Mouse (Mus musculus) heart, postnatal 4 days (tissue): ENCODE measurements around the gene Tmed2. TPM values are rescaled to one million over a fixed set of nuclear protein-coding genes. Genes with fewer than 3 reads are reported as not detected.
"Not testable (repeated sequence)": the region's sequence is repeated elsewhere in the genome, so short reads cannot be mapped to it uniquely, and the experiment has no call there.

ENCODE experiments used
- DNase-seq: peaks from one replicate; pipeline ENCODE4 v3.0.0; 2021
- total RNA-seq, 2 experiments: library from RNA; stranded (reverse); gene quantifications; 2 replicates each; pipeline ENCODE4 v1.2.3; 2021

Gene Tmed2
- total RNA-seq, result 100 to 1,000 TPM; 217 to 226 TPM

GRCm38 (mm10) chr5:124540383-124540786, at the start of gene Tmed2:
Gene Tmed2 (plus strand): TSS chr5:124540695.
- peak; percentile 96 for DNase-seq

- no peak for DNase-seq
Measured at GRCm38 (mm10) chr5:124491732-124492131, 48.8 kb upstream of the Tmed2 start.

GRCm38 (mm10) chr5:124492618-124493017, 47.9 kb upstream of the Tmed2 start:
- DNase-seq, result no peak

GRCm38 (mm10) chr5:124493455-124493854, 47.0 kb upstream of the Tmed2 start:
- no peak for DNase-seq

- DNase-seq, result no peak
Measured at GRCm38 (mm10) chr5:124495547-124495946, 44.9 kb upstream of the Tmed2 start.

GRCm38 (mm10) chr5:124496614-124497514, 43.6 kb upstream of the Tmed2 start:
- DNase-seq, result no peak

GRCm38 (mm10) chr5:124498221-124498876, 42.1 kb upstream of the Tmed2 start:
- DNase-seq, result peak; percentile 67

GRCm38 (mm10) chr5:124499001-124499400, 41.5 kb upstream of the Tmed2 start:
- no peak for DNase-seq

GRCm38 (mm10) chr5:124500037-124500436, 40.5 kb upstream of the Tmed2 start:
- not testable (repeated sequence) for DNase-seq

- DNase-seq, result peak; percentile 42
Measured at GRCm38 (mm10) chr5:124500573-124500972, 39.9 kb upstream of the Tmed2 start.

- DNase-seq, result no peak
Measured at GRCm38 (mm10) chr5:124501541-124501940, 39.0 kb upstream of the Tmed2 start.

GRCm38 (mm10) chr5:124503742-124504141, 36.8 kb upstream of the Tmed2 start:
- no peak for DNase-seq

GRCm38 (mm10) chr5:124505235-124505634, 35.3 kb upstream of the Tmed2 start:
- no peak for DNase-seq

GRCm38 (mm10) chr5:124506731-124507359, 33.6 kb upstream of the Tmed2 start:
- DNase-seq, result no peak

GRCm38 (mm10) chr5:124509200-124509599, 31.3 kb upstream of the Tmed2 start:
- DNase-seq, result no peak

- peak; percentile 90 for DNase-seq
Measured at GRCm38 (mm10) chr5:124509742-124510237, 30.7 kb upstream of the Tmed2 start.

- DNase-seq, result no peak
Measured at GRCm38 (mm10) chr5:124510536-124511050, 29.9 kb upstream of the Tmed2 start.

GRCm38 (mm10) chr5:124515789-124516188, 24.7 kb upstream of the Tmed2 start:
- no peak for DNase-seq

- DNase-seq, result no peak
Measured at GRCm38 (mm10) chr5:124518648-124519047, 21.8 kb upstream of the Tmed2 start.

GRCm38 (mm10) chr5:124521588-124521987, 18.9 kb upstream of the Tmed2 start:
- DNase-seq, result no peak

- DNase-seq, result no peak
Measured at GRCm38 (mm10) chr5:124523032-124523431, 17.5 kb upstream of the Tmed2 start.

- no peak for DNase-seq
Measured at GRCm38 (mm10) chr5:124524943-124525342, 15.6 kb upstream of the Tmed2 start.

GRCm38 (mm10) chr5:124528351-124528750, 12.1 kb upstream of the Tmed2 start:
- DNase-seq, result no peak
